Mouse (Mus musculus) olfactory bulb, adult 2 months (tissue): ENCODE results near the gene Sub1. TPM values are rescaled to one million over a fixed set of nuclear protein-coding genes. Genes with fewer than 3 reads are reported as not detected.

Experiments
- H3K27ac ChIP-seq: fragments of 200-500 bp; 2 replicates; pipeline ENCODE4 v1.5.1; 2012; ENCODE audit warnings: low read depth, low read length; ENCODE audit not compliant: insufficient read depth
- H3K4me1 ChIP-seq: fragments of 200-500 bp; 2 replicates; pipeline ENCODE4 v1.6.1; 2012; ENCODE audit warnings: low read length; ENCODE audit not compliant: control insufficient read depth, insufficient read depth
- H3K4me3 ChIP-seq: fragments of 200-500 bp; 2 replicates; pipeline ENCODE4 v1.5.1; 2012; ENCODE audit warnings: mild to moderate bottlenecking, low read depth, low read length, moderate library complexity; ENCODE audit not compliant: insufficient read depth
- CTCF ChIP-seq: fragments of 200-500 bp; IDR thresholded peaks from 2 replicates; pipeline ENCODE4 v1.5.1; 2012; ENCODE audit warnings: low read depth, mild to moderate bottlenecking, low read length, moderate library complexity; ENCODE audit not compliant: insufficient read depth
- POLR2A ChIP-seq: fragments of 200-500 bp; IDR thresholded peaks from 2 replicates; pipeline ENCODE4 v1.6.1; 2012; ENCODE audit warnings: mild to moderate bottlenecking, low read depth, low read length, moderate library complexity; ENCODE audit not compliant: insufficient read depth
- WGBS: fragments of 180-500 bp; shearing (Covaris S2); methylation state at CpG from one replicate; pipeline ENCODE4 v1.1.7; 2018; 5-methylcytosine and 5-hydroxymethylcytosine counted together
- polyA plus RNA-seq: library from polyadenylated mRNA; stranded (reverse); fragments of >200 nt; gene quantifications from 2 replicates; pipeline ENCODE4 v1.2.4, GENCODE M21; 2012; ENCODE audit warnings: low replicate concordance; ENCODE audit not compliant: missing spikeins, insufficient read depth, insufficient read length

Sub1 gene
- polyA plus RNA-seq, 1 experiment = 205 TPM

GRCm38 (mm10) chr15:12017700-12018427, 21.1 kb upstream of the Sub1 start:
- Histone ChIP-seq H3K4me3 (no peak overlapping the region), H3K27ac (no peak overlapping the region), H3K4me1 (no peaks in the 10 kb centered on the region)
- TF ChIP-seq CTCF (no peak), POLR2A (no peak)
- 61% methylated on average over 13 of the region's 13 CpGs for whole genome bisulfite sequencing

- TF ChIP-seq CTCF = no peak
- TF ChIP-seq POLR2A = no peak
- H3K4me1 ChIP-seq = no peaks in the 10 kb centered on the region
- H3K27ac ChIP-seq = no peak overlapping the region
- WGBS = 80% methylated on average over 5 of the region's 5 CpGs
- no peak overlapping the region for H3K4me3 ChIP-seq
Observed at GRCm38 (mm10) chr15:12014197-12014905, 17.6 kb upstream of the Sub1 start.

- TF ChIP-seq CTCF (no peak), POLR2A (no peak)
- Histone ChIP-seq H3K4me3 (no peak overlapping the region), H3K27ac (no peak overlapping the region), H3K4me1 (no peaks in the 10 kb centered on the region)
- 73% methylated on average over 6 of the region's 6 CpGs for WGBS
Observed at GRCm38 (mm10) chr15:12013532-12014196, 16.9 kb upstream of the Sub1 start.

GRCm38 (mm10) chr15:12010602-12011044, 13.8 kb upstream of the Sub1 start:
- TF ChIP-seq CTCF (no peak), POLR2A (no peak)
- H3K27ac ChIP-seq = no peak overlapping the region
- peak overlapping the region; percentile 19; the same call in 1 of the 2 replicates for H3K4me3 ChIP-seq
- 54% methylated on average over 18 of the region's 18 CpGs for WGBS
- H3K4me1 ChIP-seq = no peaks in the 10 kb centered on the region

- 73% methylated on average over 23 of the region's 23 CpGs for WGBS
- Histone ChIP-seq H3K27ac (no peak overlapping the region), H3K4me3 (peak overlapping the region; percentile 19; the same call in 1 of the 2 replicates), H3K4me1 (peaks cover 3% of the 10 kb centered on the region; the same call in 1 of the 2 replicates)
- TF ChIP-seq CTCF (no peak), POLR2A (no peak)
Observed at GRCm38 (mm10) chr15:12009712-12010601, 13.2 kb upstream of the Sub1 start.

- Histone ChIP-seq H3K27ac (no peak overlapping the region), H3K4me3 (no peak overlapping the region), H3K4me1 (peaks cover 3% of the 10 kb centered on the region; the same call in 1 of the 2 replicates)
- 95% methylated on average over 5 of the region's 5 CpGs for WGBS
- TF ChIP-seq CTCF = no peak
- TF ChIP-seq POLR2A = no peak
Observed at GRCm38 (mm10) chr15:12008894-12009293, 12.1 kb upstream of the Sub1 start.

- Histone ChIP-seq H3K27ac (no peak overlapping the region), H3K4me3 (no peak overlapping the region), H3K4me1 (peaks cover 3% of the 10 kb centered on the region; the same call in 1 of the 2 replicates)
- 76% methylated on average over 13 of the region's 13 CpGs for WGBS
- TF ChIP-seq CTCF (no peak), POLR2A (no peak)
Observed at GRCm38 (mm10) chr15:12007971-12008800, 11.4 kb upstream of the Sub1 start.

- H3K27ac ChIP-seq = no peak overlapping the region
- TF ChIP-seq POLR2A = no peak
- no peak for TF ChIP-seq CTCF
- WGBS = 93% methylated on average over 7 of the region's 7 CpGs
- no peak overlapping the region for H3K4me3 ChIP-seq
- peaks cover 3% of the 10 kb centered on the region; the same call in 1 of the 2 replicates for H3K4me1 ChIP-seq
Observed at GRCm38 (mm10) chr15:12007421-12007820, 10.6 kb upstream of the Sub1 start.
